In the genomic region with DNA sequence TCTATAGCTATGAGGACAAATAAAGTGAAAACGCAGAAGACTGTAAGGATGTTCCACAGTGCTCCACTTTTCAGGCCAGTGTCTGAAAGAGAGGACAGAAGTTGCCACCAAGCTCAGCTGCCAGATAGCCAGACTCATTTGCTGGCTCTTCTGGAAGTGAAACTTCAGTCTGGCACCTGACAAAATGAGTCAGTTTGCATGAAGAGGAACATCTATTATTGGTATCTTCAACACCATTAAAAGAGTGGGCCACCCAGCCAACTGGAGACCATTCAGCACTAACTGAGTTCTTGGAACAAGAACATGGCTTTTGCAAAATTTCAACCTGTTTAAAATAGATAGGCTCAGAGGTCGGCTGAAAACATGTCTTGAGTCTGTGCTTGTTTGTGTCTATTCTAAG, we compare ENCODE assay signal across 20 mouse cellular contexts.
A peak's percentile ranks its signal among the peaks of the same experiment; 100 is the strongest.
DNase-seq lines count a peak whose midpoint lies in the region; ATAC-seq and TF ChIP-seq lines count a peak whose summit lies in the region.
"Had no signal": no experiment of that assay in that cellular context is flagged by ENCODE, and none has a peak within 500 bp of the region (broad histone marks: within the 10 kb centered on the region; RNA-seq: fewer than 3 reads in every experiment).

No protein-coding gene starts in this region.

- no peak overlapping the region for H3K9ac ChIP-seq in forebrain, postnatal 0 days
- H3K9ac ChIP-seq in forebrain, embryonic 14.5 days (ENCODE audit: low read length), result no peak overlapping the region
- H3K9ac ChIP-seq: embryonic facial prominence, embryonic 15.5 days; forebrain, embryonic 12.5 days; heart, embryonic 15.5 days; hindbrain, embryonic 12.5 days; limb, embryonic 12.5 days; liver, embryonic 14.5 days; neural tube, embryonic 13.5 days had no signal

- no peaks in the 10 kb centered on the region for H3K9me3 ChIP-seq in forebrain, postnatal 0 days (ENCODE audit: low read length)
- H3K9me3 ChIP-seq in forebrain, embryonic 14.5 days (replicated peaks; ENCODE audit: control insufficient read depth, low read length), result 0 out of 2 replicates have a peak, but pooled peaks cover 2% of the 10 kb centered on the region
- H3K9me3 ChIP-seq: embryonic facial prominence, embryonic 15.5 days; forebrain, embryonic 12.5 days; heart, embryonic 15.5 days; hindbrain, embryonic 12.5 days; neural tube, embryonic 13.5 days had no signal

- no peak for ATAC-seq in forebrain, postnatal 0 days
- no peak for ATAC-seq in forebrain, embryonic 14.5 days
- peak; percentile 44; the same call in 1 of the 2 replicates for ATAC-seq in megakaryocyte progenitor cell, adult 5-6 weeks (replicated peaks; ENCODE audit: poor library complexity)
- ATAC-seq: intestine, embryonic 16.5 days had no signal

- no peak overlapping the region for H3K4me3 ChIP-seq in forebrain, postnatal 0 days (ENCODE audit: low read depth, low read length)
- no peak overlapping the region for H3K4me3 ChIP-seq in forebrain, embryonic 14.5 days (ENCODE audit: low read depth, low read length)
- H3K4me3 ChIP-seq: embryonic facial prominence, embryonic 15.5 days; forebrain, embryonic 12.5 days; heart, embryonic 15.5 days; hindbrain, embryonic 12.5 days; limb, embryonic 12.5 days; neural tube, embryonic 13.5 days had no signal

- H3K36me3 ChIP-seq in forebrain, postnatal 0 days (ENCODE audit: insufficient read depth), result no peaks in the 10 kb centered on the region
- H3K36me3 ChIP-seq in forebrain, embryonic 14.5 days (ENCODE audit: control insufficient read depth, insufficient read depth, low read length), result no peaks in the 10 kb centered on the region
- H3K36me3 ChIP-seq: embryonic facial prominence, embryonic 15.5 days; forebrain, embryonic 12.5 days; heart, embryonic 15.5 days; hindbrain, embryonic 12.5 days; limb, embryonic 12.5 days; neural tube, embryonic 13.5 days had no signal

- no peak for TF ChIP-seq CTCF in forebrain, postnatal 0 days (IDR thresholded peaks at IDR 0.05; ENCODE audit: low read depth)

- H3K27ac ChIP-seq in forebrain, postnatal 0 days (ENCODE audit: low read depth, low read length), result no peak overlapping the region
- no peak overlapping the region for H3K27ac ChIP-seq in forebrain, embryonic 14.5 days (ENCODE audit: low read depth, low read length)
- H3K27ac ChIP-seq: embryonic facial prominence, embryonic 15.5 days; forebrain, embryonic 12.5 days; heart, embryonic 15.5 days; hindbrain, embryonic 12.5 days; limb, embryonic 12.5 days; liver, embryonic 14.5 days; neural tube, embryonic 13.5 days had no signal

- H3K4me1 ChIP-seq in forebrain, postnatal 0 days (ENCODE audit: insufficient read depth), result 0 out of 2 replicates have a peak, but pooled peaks cover 8% of the 10 kb centered on the region
- peaks cover 6% of the 10 kb centered on the region for H3K4me1 ChIP-seq in forebrain, embryonic 14.5 days (ENCODE audit: control insufficient read depth, insufficient read depth, low read length)

- peak; percentile 37 for DNase-seq in forebrain, postnatal 0 days
- no peak for DNase-seq in forebrain, embryonic 14.5 days (ENCODE audit: low spot score)
- DNase-seq in layer of hippocampus, postnatal 10 days (ENCODE audit: low spot score in 2 of 2), result peak; percentile 23 to 37
- no peak for DNase-seq in layer of hippocampus, postnatal 36 days
- peak; percentile 32 to 79 for DNase-seq in frontal cortex, postnatal 36 days (ENCODE audit: low spot score in 2 of 2)
- DNase-seq in adrenal gland, postnatal 25 days, result no peak
- no peak for DNase-seq in urinary bladder, postnatal 4 days (ENCODE audit: low spot score in 2 of 2)
- DNase-seq: cerebellum, adult 11-12 months; cerebellum, postnatal 36 days; kidney, postnatal 10 days; lung, postnatal 10 days had no signal

- no peak overlapping the region for H3K4me2 ChIP-seq in forebrain, postnatal 0 days (ENCODE audit: low read depth)
- no peak overlapping the region for H3K4me2 ChIP-seq in forebrain, embryonic 14.5 days (ENCODE audit: low read length)
- H3K4me2 ChIP-seq: embryonic facial prominence, embryonic 15.5 days; forebrain, embryonic 12.5 days; heart, embryonic 15.5 days; hindbrain, embryonic 12.5 days; limb, embryonic 12.5 days; neural tube, embryonic 13.5 days had no signal

- 67% methylated on average over 2 of the region's 2 CpGs for whole genome bisulfite sequencing in forebrain, postnatal 0 days
- 78% methylated on average over 2 of the region's 2 CpGs for WGBS in forebrain, embryonic 14.5 days

- H3K27me3 ChIP-seq in forebrain, postnatal 0 days (ENCODE audit: insufficient read depth, low read length), result no peaks in the 10 kb centered on the region
- H3K27me3 ChIP-seq in forebrain, embryonic 14.5 days (replicated peaks; ENCODE audit: control insufficient read depth, insufficient read depth, low read length), result no peaks in the 10 kb centered on the region
- H3K27me3 ChIP-seq: embryonic facial prominence, embryonic 15.5 days; forebrain, embryonic 12.5 days; heart, embryonic 15.5 days; hindbrain, embryonic 12.5 days; limb, embryonic 12.5 days; neural tube, embryonic 13.5 days had no signal

Comparison
In these comparisons a context has a peak if more than half of its experiments do, and no peak if none do; other contexts are left out.
1. DNase-seq: peak in forebrain, postnatal 0 days (single experiment), layer of hippocampus, postnatal 10 days (2 of 2) and frontal cortex, postnatal 36 days (2 of 2); none in forebrain, embryonic 14.5 days (single experiment), layer of hippocampus, postnatal 36 days (0 of 2), adrenal gland, postnatal 25 days (single experiment) and urinary bladder, postnatal 4 days (0 of 2).